Mouse (Mus musculus) natural killer cell, adult 2 months (primary cell): Measurements from ENCODE around the gene Speer4b.
"Not testable (repeated sequence)": the region's sequence is repeated elsewhere in the genome, so short reads cannot be mapped to it uniquely, and the experiment has no call there.

Source experiments
- DNase-seq, 2 experiments: peaks; one replicate each; pipeline ENCODE4 v3.0.0; 2022; ENCODE audit warnings: low spot score in 2 of 2

The Speer4b gene

GRCm38 (mm10) chr5:27501338-27501737 lies at the start of gene Speer4b:
TSS of gene Speer4b (minus strand) at chr5:27501438.
- DNase-seq: not testable (repeated sequence)

GRCm38 (mm10) chr5:27549291-27549690 lies 48.1 kb upstream of the Speer4b start:
- DNase-seq: no peak

GRCm38 (mm10) chr5:27544816-27545270 lies 43.6 kb upstream of the Speer4b start:
- DNase-seq: no peak

- no peak for DNase-seq
Measured at GRCm38 (mm10) chr5:27526906-27527305, 25.7 kb upstream of the Speer4b start.

- no peak for DNase-seq
Measured at GRCm38 (mm10) chr5:27518716-27519115, 17.5 kb upstream of the Speer4b start.

- no peak for DNase-seq
Measured at GRCm38 (mm10) chr5:27490942-27491341, 10.3 kb downstream of the Speer4b start.

GRCm38 (mm10) chr5:27486138-27486537 lies 15.1 kb downstream of the Speer4b start:
- no peak for DNase-seq

- no peak for DNase-seq
Measured at GRCm38 (mm10) chr5:27481706-27482105, 19.5 kb downstream of the Speer4b start.

- DNase-seq: no peak
Measured at GRCm38 (mm10) chr5:27474964-27475465, 26.2 kb downstream of the Speer4b start.

GRCm38 (mm10) chr5:27457686-27458085 lies 43.6 kb downstream of the Speer4b start:
- no peak for DNase-seq

GRCm38 (mm10) chr5:27456981-27457380 lies 44.3 kb downstream of the Speer4b start:
- no peak for DNase-seq

- no peak for DNase-seq
Measured at GRCm38 (mm10) chr5:27454386-27454785, 46.9 kb downstream of the Speer4b start.

- DNase-seq: no peak
Measured at GRCm38 (mm10) chr5:27453201-27453845, 47.9 kb downstream of the Speer4b start.
